In genomic region chr17:4994813-4995560, GRCm38 (mm10) we compare ENCODE assay signal across 8 mouse cellular contexts. TPM values are rescaled to one million over a fixed set of nuclear protein-coding genes. Genes with fewer than 3 reads are reported as not detected.
DNase-seq lines count a peak whose midpoint lies in the region; ATAC-seq lines count a peak whose summit lies in the region.

No protein-coding gene starts in this region.

- H3K4me3 ChIP-seq in hindbrain, embryonic 14.5 days (replicated peaks; ENCODE audit: low read length) = peak overlapping the region; percentile 99
- H3K4me3 ChIP-seq in megakaryocyte, embryonic 14.5 days (replicated peaks) = peak overlapping the region; percentile 93

- WGBS in hindbrain, embryonic 14.5 days = 0% methylated on average over 54 of the region's 81 CpGs

- H3K4me2 ChIP-seq in hindbrain, embryonic 14.5 days (replicated peaks) = peak overlapping the region; percentile 61

- peak; percentile 84 for DNase-seq in ZHBTc4 (ENCODE audit: low read depth, low spot score)
- DNase-seq in cerebellum, postnatal 14 days = peak; percentile 73 to 77
- peak; percentile 62 to 64 for DNase-seq in frontal cortex, postnatal 36 days (ENCODE audit: low spot score in 2 of 2)
- peak; percentile 47 for DNase-seq in hindbrain, embryonic 14.5 days (ENCODE audit: low spot score)
- DNase-seq in left cerebral cortex, postnatal 14 days (ENCODE audit: low spot score in 2 of 2) = peak; percentile 63 to 67
- peak; percentile 74 for DNase-seq in right cerebral cortex, postnatal 25 days

- peaks cover 40% of the 10 kb centered on the region for H3K4me1 ChIP-seq in hindbrain, embryonic 14.5 days (replicated peaks; ENCODE audit: control insufficient read depth, insufficient read depth, low read length)
- H3K4me1 ChIP-seq in megakaryocyte, embryonic 14.5 days = peaks cover 29% of the 10 kb centered on the region

- peak overlapping the region; percentile 100 for H3K9ac ChIP-seq in hindbrain, embryonic 14.5 days

- H3K36me3 ChIP-seq in hindbrain, embryonic 14.5 days (replicated peaks; ENCODE audit: control insufficient read depth, insufficient read depth) = no peaks in the 10 kb centered on the region
- H3K36me3 ChIP-seq in megakaryocyte, embryonic 14.5 days (replicated peaks; ENCODE audit: low read length) = no peaks in the 10 kb centered on the region

- intact Hi-C loops in left cerebral cortex, postnatal 14 days (cut with DNase I) = loop anchor here (1.0 to 10.0 kb wide), 4 partner anchors 87 to 410 kb away; no protein-coding TSS in a partner anchor

- H3K27ac ChIP-seq in hindbrain, embryonic 14.5 days = peak overlapping the region; percentile 100

- H3K27me3 ChIP-seq in hindbrain, embryonic 14.5 days (ENCODE audit: control insufficient read depth, insufficient read depth, low read length) = no peaks in the 10 kb centered on the region
- no peaks in the 10 kb centered on the region for H3K27me3 ChIP-seq in megakaryocyte, embryonic 14.5 days (replicated peaks)

- no peaks in the 10 kb centered on the region for H3K9me3 ChIP-seq in hindbrain, embryonic 14.5 days (ENCODE audit: control insufficient read depth, low read length)
- H3K9me3 ChIP-seq in megakaryocyte, embryonic 14.5 days = no peaks in the 10 kb centered on the region

- peak; percentile 64 for ATAC-seq in hindbrain, embryonic 14.5 days (ENCODE audit: low FRiP score)
- ATAC-seq in monocyte, adult 5-6 weeks (replicated peaks; ENCODE audit: insufficient number of reproducible peaks, low FRiP score, low TSS enrichment, poor library complexity, severe bottlenecking) = no peak

RNA-seq across cellular contexts. Expression of gene Arid1b, which starts 0.9 kb away (rescaled TPM):
- polyA plus RNA-seq in hindbrain, embryonic 14.5 days (2014; fragmentation: Nextera tagmentation; extraction: Ambion mirVana) = 18.8 and 20.5 TPM in 2 replicates
- 10 to 100 TPM; 77.7 to 79.6 TPM for total RNA-seq in left cerebral cortex, postnatal 14 days (2021)
- 13.3 and 27.6 TPM in 2 replicates for polyA plus RNA-seq in megakaryocyte, embryonic 14.5 days (2012; ENCODE audit: insufficient read depth, low replicate concordance)
- 15.9 to 37.8 TPM (median 20.9 TPM) in 3 replicates for total RNA-seq in monocyte, adult 5-6 weeks (2017)
